Mouse (Mus musculus): ENCODE data around the gene Tmem141.
A peak's percentile ranks its signal among the peaks of the same experiment; 100 is the strongest.

Gene Tmem141

GRCm38 (mm10) chr2:25608671-25609070, 13.1 kb downstream of the Tmem141 start:
- ATAC-seq (ENCODE audit: insufficient number of reproducible peaks, low FRiP score, low TSS enrichment): no peak

DNA sequence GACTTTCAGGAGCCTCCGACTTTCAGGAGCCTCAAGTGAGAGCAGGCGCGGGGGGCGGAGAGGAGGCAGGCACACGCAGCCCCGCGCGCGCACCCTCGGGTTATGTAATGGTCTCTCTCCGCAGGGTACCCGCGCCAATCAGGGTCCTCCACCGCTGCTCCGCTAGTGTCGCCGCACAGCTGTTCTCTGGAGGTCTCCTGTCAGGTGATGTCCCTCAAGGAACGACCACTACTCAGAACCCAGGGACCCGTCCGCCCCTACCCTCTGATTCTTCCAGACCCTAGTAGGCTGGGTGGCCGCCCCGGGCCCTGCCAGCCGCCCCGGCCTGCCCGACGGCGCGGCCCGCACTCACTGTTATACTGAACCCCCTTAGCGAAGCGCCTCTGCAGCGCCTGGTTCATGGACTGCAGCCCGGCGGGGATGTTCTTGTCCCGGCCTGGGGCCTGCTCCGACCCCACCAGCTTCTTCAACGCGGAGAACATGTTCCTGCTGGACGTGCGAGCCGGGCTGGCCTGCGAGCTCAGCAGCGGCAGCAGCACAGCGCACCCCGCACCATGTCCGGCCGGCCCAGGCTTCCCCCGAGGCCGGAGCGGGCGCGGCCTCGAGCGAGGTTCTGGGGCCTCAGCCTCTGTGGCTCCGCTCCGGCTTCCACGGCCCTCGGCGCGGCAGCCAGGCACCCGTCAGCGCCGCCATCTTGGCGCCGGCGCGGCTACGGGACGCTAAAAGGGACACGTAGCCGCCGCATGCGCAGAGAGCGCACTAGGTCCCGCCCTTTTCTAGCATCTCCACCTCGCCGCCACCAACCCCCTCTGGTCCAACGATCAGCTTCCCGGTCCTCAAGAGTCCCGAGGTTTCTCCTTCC, 13.8 kb downstream of the Tmem141 start, which contains the start of gene Rabl6:
Gene Rabl6, minus strand, starts transcription at position 761 of the 862 bp plus-strand sequence.
- ATAC-seq (ENCODE audit: insufficient number of reproducible peaks, low FRiP score, low TSS enrichment): peak; percentile 79; the same call in 1 of the 2 replicates

GRCm38 (mm10) chr2:25602526-25602925, 19.3 kb downstream of the Tmem141 start:
- no peak for ATAC-seq (ENCODE audit: insufficient number of reproducible peaks, low FRiP score, low TSS enrichment)

DNA sequence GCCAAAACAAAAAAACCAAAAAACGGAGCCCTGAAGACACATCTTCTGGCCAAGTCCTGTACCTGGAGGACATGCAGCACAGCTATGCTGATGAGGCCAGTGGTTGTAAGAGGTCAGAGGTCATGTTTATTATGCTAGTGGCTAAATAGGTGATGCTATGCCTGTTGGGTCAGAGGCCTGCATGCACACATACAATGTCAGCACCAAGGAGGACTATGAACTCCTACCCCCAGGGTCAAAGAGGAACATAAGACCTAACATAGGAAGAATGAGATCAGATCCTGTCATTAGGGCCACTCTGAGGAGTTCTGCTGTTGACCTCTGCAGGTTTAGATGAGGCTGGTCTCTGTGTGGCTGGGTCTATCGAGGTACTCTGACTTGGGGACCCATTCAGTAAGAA, 21.8 kb downstream of the Tmem141 start:
- no peak for ATAC-seq (ENCODE audit: insufficient number of reproducible peaks, low FRiP score, low TSS enrichment)

DNA sequence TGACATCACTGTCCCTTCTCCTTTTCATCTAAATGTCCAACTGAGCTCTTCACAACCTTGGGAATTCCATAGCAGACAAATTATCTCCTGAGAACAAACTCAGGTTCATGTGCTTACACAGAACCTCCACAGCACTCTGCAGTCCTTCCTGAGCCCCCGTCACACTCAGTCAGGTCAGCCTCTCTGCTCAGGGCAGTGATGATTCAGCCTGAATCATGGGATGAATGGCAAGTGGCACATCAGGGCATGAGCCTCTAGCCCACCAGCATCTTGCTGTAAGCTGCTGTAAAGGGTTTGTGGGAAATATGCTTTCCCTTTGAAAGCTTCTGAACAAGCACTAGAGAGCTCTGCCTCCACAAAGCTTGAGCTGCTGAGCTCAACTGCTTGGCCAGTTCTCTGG, 23.1 kb downstream of the Tmem141 start:
- no peak for ATAC-seq (ENCODE audit: insufficient number of reproducible peaks, low FRiP score, low TSS enrichment)

DNA sequence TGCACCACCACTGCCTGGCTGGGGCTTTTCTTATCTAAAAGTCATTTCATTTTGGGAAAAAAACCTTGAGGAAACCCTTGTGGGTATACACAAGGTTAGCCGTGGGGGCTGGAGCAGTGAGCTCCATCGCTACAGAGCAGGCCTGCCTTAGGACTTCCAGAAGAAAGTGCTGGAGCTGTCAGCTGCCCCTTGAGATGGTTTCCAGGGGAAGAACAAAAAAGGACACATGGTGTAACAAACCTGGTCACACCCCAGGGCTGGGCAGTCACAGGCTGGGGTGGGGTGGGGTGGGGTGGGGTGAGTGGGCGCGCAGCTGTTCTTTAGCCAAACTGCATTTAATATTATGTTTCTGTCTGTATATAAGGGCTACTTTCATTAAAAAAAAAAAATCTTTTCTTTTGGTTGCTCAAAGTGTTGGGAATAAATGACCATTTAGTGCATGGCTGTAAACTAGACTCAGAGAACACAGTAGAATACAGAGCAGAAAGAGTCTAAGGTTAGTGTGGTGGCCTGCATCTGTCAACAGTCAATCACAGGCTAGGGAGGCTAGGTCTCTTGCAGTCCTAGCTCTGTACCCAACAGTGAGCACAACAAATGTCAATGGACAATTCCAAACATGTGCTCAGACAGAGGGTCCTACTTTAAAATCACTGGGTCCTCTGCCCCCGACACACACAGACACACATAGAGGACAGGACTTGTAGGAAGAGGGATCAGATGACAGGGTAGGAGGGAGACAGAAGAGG, 24.9 kb downstream of the Tmem141 start:
- no peak for ATAC-seq (ENCODE audit: insufficient number of reproducible peaks, low FRiP score, low TSS enrichment)

- ATAC-seq (ENCODE audit: insufficient number of reproducible peaks, low FRiP score, low TSS enrichment): peak; percentile 40; the same call in 1 of the 2 replicates
Measured at GRCm38 (mm10) chr2:25591863-25592262, 29.9 kb downstream of the Tmem141 start.

DNA sequence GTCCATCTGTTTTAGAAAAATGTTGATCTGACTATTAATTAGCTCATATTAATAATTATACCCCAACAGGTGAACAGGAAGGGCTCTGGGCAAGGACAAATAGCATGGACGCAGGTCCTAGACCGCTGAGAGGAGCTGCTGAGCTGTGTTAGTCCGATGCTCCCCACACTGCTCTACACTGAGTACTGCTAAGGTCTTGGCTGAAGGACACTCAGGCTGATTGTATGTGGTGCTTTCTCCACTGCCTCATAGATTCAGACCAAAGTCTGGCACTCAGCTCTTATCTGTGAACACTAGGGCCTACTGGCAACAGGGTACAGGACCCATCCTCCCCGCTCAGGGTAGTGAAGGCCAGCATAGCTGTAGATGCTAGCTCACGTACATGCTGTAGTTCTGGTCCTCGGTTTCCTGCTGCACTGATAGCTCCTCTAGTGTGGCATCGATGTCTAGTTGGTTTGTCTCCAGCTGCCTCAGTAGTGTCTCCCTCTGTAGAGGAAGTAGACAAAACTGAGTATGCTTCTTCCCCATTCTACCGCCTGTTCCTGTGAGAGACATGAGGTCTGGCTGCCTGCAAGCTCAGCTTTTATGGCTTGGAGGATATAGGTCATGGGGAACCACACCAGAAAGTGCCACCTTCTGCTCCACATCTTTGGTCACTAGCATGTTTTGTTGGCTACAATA, 33.4 kb downstream of the Tmem141 start:
- ATAC-seq (ENCODE audit: insufficient number of reproducible peaks, low FRiP score, low TSS enrichment): no peak

DNA sequence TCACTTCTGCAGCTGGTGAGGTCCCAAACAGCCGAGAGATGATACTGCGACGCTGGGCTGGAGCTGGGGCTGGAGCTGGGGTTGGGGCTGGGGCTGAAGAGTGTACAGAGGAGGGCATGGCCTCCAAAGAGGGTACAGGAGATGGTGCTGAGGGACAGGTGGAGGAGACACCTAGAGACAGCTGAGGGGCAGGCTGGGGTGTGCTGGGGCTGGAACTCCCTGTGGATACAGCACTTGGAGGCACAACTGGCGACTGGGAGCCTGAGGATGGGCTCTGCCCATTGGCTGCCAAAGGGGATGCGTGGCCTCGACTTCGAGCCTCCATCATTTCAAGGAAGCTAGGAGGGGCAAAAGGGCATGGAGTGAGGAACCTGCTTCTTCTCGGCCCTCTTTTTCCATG, 34.5 kb downstream of the Tmem141 start:
- no peak for ATAC-seq (ENCODE audit: insufficient number of reproducible peaks, low FRiP score, low TSS enrichment)

- ATAC-seq (ENCODE audit: insufficient number of reproducible peaks, low FRiP score, low TSS enrichment): no peak
Measured at GRCm38 (mm10) chr2:25585601-25586000, 36.2 kb downstream of the Tmem141 start.

- ATAC-seq (ENCODE audit: insufficient number of reproducible peaks, low FRiP score, low TSS enrichment): no peak
Measured at GRCm38 (mm10) chr2:25584856-25585255, 36.9 kb downstream of the Tmem141 start.

DNA sequence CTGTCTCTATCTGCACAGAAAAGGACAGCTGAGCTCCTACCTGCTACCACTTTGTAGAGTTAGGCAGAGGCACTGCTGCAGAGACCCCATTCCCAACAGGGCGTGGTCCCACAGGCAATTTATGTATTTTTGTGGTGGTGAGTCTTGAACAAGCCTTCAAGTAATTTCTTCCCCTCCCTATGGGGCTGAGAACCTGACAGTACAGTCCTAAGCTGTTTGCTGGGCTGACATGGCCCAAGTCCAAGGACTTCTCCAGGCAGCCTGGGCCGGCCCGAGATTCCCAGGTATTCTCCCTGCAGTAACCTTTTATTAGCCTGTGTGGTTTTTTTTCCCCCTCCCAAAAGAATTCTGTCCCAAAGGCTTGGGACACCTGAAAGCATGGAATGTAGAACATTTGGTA, 37.7 kb downstream of the Tmem141 start:
- no peak for ATAC-seq (ENCODE audit: insufficient number of reproducible peaks, low FRiP score, low TSS enrichment)

- no peak for ATAC-seq (ENCODE audit: insufficient number of reproducible peaks, low FRiP score, low TSS enrichment)
Measured at GRCm38 (mm10) chr2:25583571-25583970, 38.2 kb downstream of the Tmem141 start.

DNA sequence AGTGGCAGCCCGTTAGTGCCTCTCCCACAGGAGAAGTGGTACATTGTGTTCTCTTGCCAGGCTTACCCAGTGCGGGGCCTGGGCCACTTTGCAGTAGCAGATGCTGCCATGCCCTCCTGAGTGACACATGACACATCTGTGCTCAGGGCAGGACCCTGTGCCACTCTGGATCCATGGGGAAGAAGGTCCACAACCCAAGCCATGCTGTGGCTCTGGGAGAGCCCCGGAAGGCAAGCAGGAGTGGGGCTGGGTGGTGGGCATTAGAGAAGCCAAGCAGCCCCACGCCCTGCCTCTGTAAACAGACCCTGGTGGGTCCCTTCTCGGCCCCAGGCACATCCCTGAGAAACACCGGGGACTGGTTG, 38.7 kb downstream of the Tmem141 start:
- ATAC-seq (ENCODE audit: insufficient number of reproducible peaks, low FRiP score, low TSS enrichment): no peak

- ATAC-seq (ENCODE audit: insufficient number of reproducible peaks, low FRiP score, low TSS enrichment): 0 out of 2 replicates have a peak, but pooled peaks have one; percentile 1
Measured at GRCm38 (mm10) chr2:25582466-25583119, 39.2 kb downstream of the Tmem141 start.

GRCm38 (mm10) chr2:25581901-25582301, 39.9 kb downstream of the Tmem141 start:
- ATAC-seq (ENCODE audit: insufficient number of reproducible peaks, low FRiP score, low TSS enrichment): peak; percentile 51

DNA sequence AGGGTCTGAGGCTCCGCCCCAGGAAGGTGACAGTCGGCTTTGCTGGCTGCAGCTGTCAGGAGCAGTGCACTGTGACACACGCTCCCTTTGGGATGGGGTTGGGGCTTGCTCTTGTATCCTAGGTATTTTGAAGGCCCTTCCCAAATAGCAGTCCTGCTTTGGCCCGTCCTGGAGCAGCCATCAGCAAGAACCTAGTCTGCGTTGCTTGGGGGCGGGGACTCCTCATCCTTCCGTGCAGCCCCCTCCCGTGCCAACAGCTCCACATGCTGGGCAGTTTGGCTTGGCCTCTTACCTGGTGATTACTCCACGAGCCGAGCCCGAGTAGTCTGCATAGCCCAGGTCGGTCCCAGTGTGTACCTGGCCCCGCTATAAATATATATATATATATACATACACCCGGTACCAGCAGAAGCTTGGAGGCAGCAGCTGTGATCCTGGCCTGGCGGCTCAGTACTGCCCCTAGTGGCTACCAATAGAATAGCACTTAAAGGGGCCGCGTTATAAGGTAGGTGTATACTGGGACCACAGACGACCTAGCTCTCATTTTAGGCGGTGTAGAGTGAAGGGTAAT, 40.4 kb downstream of the Tmem141 start, which contains the start of gene Ajm1:
Gene Ajm1, minus strand, starts transcription at position 464 of the 571 bp plus-strand sequence.
- peak; percentile 37 for ATAC-seq (ENCODE audit: insufficient number of reproducible peaks, low FRiP score, low TSS enrichment)

DNA sequence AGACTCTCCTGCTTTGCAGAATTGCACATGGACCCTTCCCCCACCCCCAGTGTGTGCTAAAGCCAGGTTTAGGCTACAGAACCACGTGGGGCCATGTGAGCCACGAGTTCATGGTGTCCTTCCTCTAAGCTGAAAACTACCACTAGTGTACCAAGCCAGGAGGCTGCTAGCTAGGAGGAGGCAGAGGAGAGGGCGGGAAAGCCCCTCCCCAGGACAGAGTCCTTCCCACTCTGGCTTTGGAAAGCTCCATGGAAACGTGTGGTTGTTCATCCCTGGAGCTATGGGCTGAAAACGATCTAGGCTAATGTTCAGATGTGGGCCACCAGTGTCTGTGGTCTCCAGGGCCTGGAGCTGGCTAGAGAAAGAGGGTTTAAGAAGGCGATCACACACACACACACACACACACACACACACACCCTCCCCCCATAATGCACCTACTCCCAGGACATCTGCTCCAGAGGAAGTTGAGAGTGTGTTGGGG, 41.1 kb downstream of the Tmem141 start:
- no peak for ATAC-seq (ENCODE audit: insufficient number of reproducible peaks, low FRiP score, low TSS enrichment)

GRCm38 (mm10) chr2:25579737-25580460, 41.9 kb downstream of the Tmem141 start:
- ATAC-seq (ENCODE audit: insufficient number of reproducible peaks, low FRiP score, low TSS enrichment): no peak
